Comparison of ENCODE assay signal across 14 mouse cellular contexts in genomic region chr9:37437772-37438735, GRCm38 (mm10). TPM values are rescaled to one million over a fixed set of nuclear protein-coding genes. Genes with fewer than 3 reads are reported as not detected.
DNase-seq lines count a peak whose midpoint lies in the region; ATAC-seq lines count a peak whose summit lies in the region.
"Had no signal": no experiment of that assay in that cellular context is flagged by ENCODE, and none has a peak within 500 bp of the region (broad histone marks: within the 10 kb centered on the region; RNA-seq: fewer than 3 reads in every experiment).

No protein-coding gene starts in this region.

- H3K4me3 ChIP-seq in forebrain, embryonic 11.5 days (ENCODE audit: low read depth, low read length) = no peak overlapping the region
- H3K4me3 ChIP-seq in forebrain, embryonic 10.5 days = no peak overlapping the region
- H3K4me3 ChIP-seq: heart, embryonic 13.5 days had no signal

- H3K4me2 ChIP-seq in forebrain, embryonic 11.5 days (ENCODE audit: low read depth, low read length, severe bottlenecking) = no peak overlapping the region
- H3K4me2 ChIP-seq: heart, embryonic 13.5 days had no signal

- H3K36me3 ChIP-seq in forebrain, embryonic 11.5 days (ENCODE audit: control insufficient read depth, insufficient read depth, low read length) = no peaks in the 10 kb centered on the region
- H3K36me3 ChIP-seq in forebrain, embryonic 10.5 days (replicated peaks) = no peaks in the 10 kb centered on the region
- H3K36me3 ChIP-seq: G1E; heart, embryonic 13.5 days had no signal

- H3K9ac ChIP-seq in forebrain, embryonic 11.5 days (ENCODE audit: low read length) = no peak overlapping the region
- H3K9ac ChIP-seq: heart, embryonic 13.5 days had no signal

- intact Hi-C loops in left cerebral cortex, postnatal 10 days (cut with DNase I) = loop anchor here (10.0 kb wide), 1 partner anchor 177 kb away; the partner anchor contains the start of gene Spa17
- intact Hi-C loops in left cerebral cortex, postnatal 36 days (cut with DNase I) = loop anchor here (10.0 kb wide), 1 partner anchor 497 kb away; no protein-coding TSS in a partner anchor

- WGBS in forebrain, embryonic 11.5 days = 53% methylated on average over 3 of the region's 3 CpGs
- 60% methylated on average over 3 of the region's 3 CpGs for WGBS in forebrain, embryonic 10.5 days

- no peaks in the 10 kb centered on the region for H3K9me3 ChIP-seq in forebrain, embryonic 11.5 days (ENCODE audit: control insufficient read depth, low read length)
- no peaks in the 10 kb centered on the region for H3K9me3 ChIP-seq in forebrain, embryonic 10.5 days
- H3K9me3 ChIP-seq: G1E; heart, embryonic 13.5 days had no signal

- H3K27ac ChIP-seq in forebrain, embryonic 11.5 days (ENCODE audit: low read depth, low read length) = no peak overlapping the region
- no peak overlapping the region for H3K27ac ChIP-seq in forebrain, embryonic 10.5 days
- H3K27ac ChIP-seq: heart, embryonic 13.5 days; macrophage had no signal

- ATAC-seq in forebrain, embryonic 11.5 days (replicated peaks; ENCODE audit: low FRiP score) = peak; percentile 49; the same call in 1 of the 2 replicates
- ATAC-seq in granulocyte monocyte progenitor cell, adult 5-6 weeks (replicated peaks; ENCODE audit: poor library complexity, severe bottlenecking) = no peak
- ATAC-seq: intestine, embryonic 16.5 days had no signal

- DNase-seq in forebrain, embryonic 11.5 days (ENCODE audit: low spot score) = no peak
- DNase-seq in forebrain, embryonic 10.5 days (ENCODE audit: extremely low spot score, low spot score) = no peak
- DNase-seq in left cerebral cortex, postnatal 10 days (ENCODE audit: extremely low spot score in 1 of 2, low spot score in 2 of 2) = peak; percentile 33 to 59
- DNase-seq in left cerebral cortex, postnatal 36 days (ENCODE audit: low spot score in 2 of 2) = no peak
- peak; percentile 15 to 53 for DNase-seq in urinary bladder, postnatal 4 days (ENCODE audit: low spot score in 2 of 2)
- no peak for DNase-seq in urinary bladder, adult 2 months (ENCODE audit: low spot score)
- DNase-seq in c-Kit-positive CD71-positive TER-119-positive erythroid progenitor cells, embryonic 14.5 days (ENCODE audit: low spot score) = no peak
- DNase-seq: cerebellum, adult 11 months; thymus, postnatal 14 days had no signal

- H3K27me3 ChIP-seq in forebrain, embryonic 11.5 days (ENCODE audit: control insufficient read depth, insufficient read depth, low read length) = peaks cover 28% of the 10 kb centered on the region
- H3K27me3 ChIP-seq in forebrain, embryonic 10.5 days (ENCODE audit: poor library complexity, severe bottlenecking) = peaks cover 62% of the 10 kb centered on the region

- peaks cover 10% of the 10 kb centered on the region for H3K4me1 ChIP-seq in forebrain, embryonic 11.5 days (replicated peaks; ENCODE audit: control insufficient read depth, insufficient read depth, low read length)
- peaks cover 38% of the 10 kb centered on the region for H3K4me1 ChIP-seq in forebrain, embryonic 10.5 days

RNA-seq across cellular contexts. Expression of gene Robo3, which starts 5.0 kb away (rescaled TPM):
- polyA plus RNA-seq in forebrain, embryonic 11.5 days (2014; fragmentation: Nextera tagmentation; extraction: Ambion mirVana) = 19.5 and 19.6 TPM in 2 replicates
- 3.9 and 5.5 TPM in 2 replicates for polyA plus RNA-seq in forebrain, embryonic 10.5 days (2016; fragmentation: Nextera tagmentation; extraction: Ambion mirVana)
- total RNA-seq in left cerebral cortex, postnatal 10 days (2021) = 10 to 100 TPM; 24.8 to 27.4 TPM
- total RNA-seq in left cerebral cortex, postnatal 36 days (2021) = 10 to 100 TPM; 21.6 to 33.0 TPM
- polyA plus RNA-seq in urinary bladder, adult 2 months (2012; rRNA removed) = 0.07 and 0.12 TPM in 2 replicates
- 0.95 TPM in 1 of 2 replicates, not detected in the other for total RNA-seq in granulocyte monocyte progenitor cell, adult 5-6 weeks (2014; fragmentation: Nextera tagmentation)
- total RNA-seq in granulocyte monocyte progenitor cell, adult 5-6 weeks (2017) = 0.13 and 2.2 TPM in 2 replicates
- polyA plus RNA-seq: macrophage had no signal

RNA-seq across cellular contexts. Expression of gene Robo4, which starts 36.4 kb away (rescaled TPM):
- 6.6 and 7.0 TPM in 2 replicates for polyA plus RNA-seq in forebrain, embryonic 11.5 days (2014; fragmentation: Nextera tagmentation; extraction: Ambion mirVana)
- polyA plus RNA-seq in forebrain, embryonic 10.5 days (2016; fragmentation: Nextera tagmentation; extraction: Ambion mirVana) = 4.8 and 6.8 TPM in 2 replicates
- 1 to 10 TPM; 6.4 to 8.3 TPM for total RNA-seq in left cerebral cortex, postnatal 10 days (2021)
- 1 to 10 TPM; 7.6 to 7.8 TPM for total RNA-seq in left cerebral cortex, postnatal 36 days (2021)
- polyA plus RNA-seq in urinary bladder, adult 2 months (2012; rRNA removed) = 10.5 and 12.4 TPM in 2 replicates
- total RNA-seq in granulocyte monocyte progenitor cell, adult 5-6 weeks (2014; fragmentation: Nextera tagmentation) = 0.30 TPM in 1 of 2 replicates, not detected in the other
- 0.04 TPM in 1 of 2 replicates, not detected in the other for total RNA-seq in granulocyte monocyte progenitor cell, adult 5-6 weeks (2017)
- polyA plus RNA-seq: G1E, macrophage had no signal

RNA-seq across cellular contexts. Expression of gene Msantd2, which starts 51.1 kb away (rescaled TPM):
- polyA plus RNA-seq in forebrain, embryonic 11.5 days (2014; fragmentation: Nextera tagmentation; extraction: Ambion mirVana) = 45.2 and 45.3 TPM in 2 replicates
- polyA plus RNA-seq in forebrain, embryonic 10.5 days (2016; fragmentation: Nextera tagmentation; extraction: Ambion mirVana) = 34.4 and 35.4 TPM in 2 replicates
- 10 to 100 TPM; 21.8 to 24.6 TPM for total RNA-seq in left cerebral cortex, postnatal 10 days (2021)
- 10 to 100 TPM; 18.8 to 26.6 TPM for total RNA-seq in left cerebral cortex, postnatal 36 days (2021)
- 24.7 and 26.8 TPM in 2 replicates for polyA plus RNA-seq in urinary bladder, adult 2 months (2012; rRNA removed)
- 24.7 and 30.4 TPM in 2 replicates for total RNA-seq in granulocyte monocyte progenitor cell, adult 5-6 weeks (2014; fragmentation: Nextera tagmentation)
- 20.6 and 31.1 TPM in 2 replicates for total RNA-seq in granulocyte monocyte progenitor cell, adult 5-6 weeks (2017)

Comparison
In these comparisons a context has a peak if more than half of its experiments do, and no peak if none do; other contexts are left out.
1. DNase-seq: peak in left cerebral cortex, postnatal 10 days (2 of 2) and urinary bladder, postnatal 4 days (2 of 2); none in forebrain, embryonic 11.5 days (single experiment), forebrain, embryonic 10.5 days (single experiment), left cerebral cortex, postnatal 36 days (0 of 2), urinary bladder, adult 2 months (single experiment) and c-Kit-positive CD71-positive TER-119-positive erythroid progenitor cells, embryonic 14.5 days (single experiment).
2. RNA of gene Robo3, which starts 5.0 kb away (total RNA-seq): 21.6 to 33.0 TPM in left cerebral cortex, postnatal 36 days and 24.8 to 27.4 TPM in left cerebral cortex, postnatal 10 days; 0.13 to 2.2 TPM in granulocyte monocyte progenitor cell, adult 5-6 weeks; every median in the first group is over 4 times any median in the second.
3. RNA of gene Robo4, which starts 36.4 kb away (total RNA-seq): 6.4 to 8.3 TPM in left cerebral cortex, postnatal 10 days and 7.6 to 7.8 TPM in left cerebral cortex, postnatal 36 days; 0.04 to 0.30 TPM in granulocyte monocyte progenitor cell, adult 5-6 weeks; every median in the first group is over 4 times any median in the second.